Mouse (Mus musculus) lung, embryonic 14.5 days (tissue): ENCODE results near the gene Glt28d2. TPM values are rescaled to one million over a fixed set of nuclear protein-coding genes. Genes with fewer than 3 reads are reported as not detected.

ENCODE experiments used
- ATAC-seq: fragments of 200-750 bp; cut with Nextera tagmentation; 2 replicates; pipeline ENCODE4 v1.8.0; 2017; ENCODE audit warnings: mild to moderate bottlenecking, moderate TSS enrichment, moderate library complexity; ENCODE audit not compliant: insufficient read depth
- DNase-seq: peaks from one replicate; pipeline ENCODE4 v3.0.0-alpha.2; 2015
- H3K27ac ChIP-seq: fragments of 300-500 bp; sonication (generic); 2 replicates; pipeline ENCODE4 v1.5.1; 2014; ENCODE audit warnings: low read depth, mild to moderate bottlenecking, moderate library complexity
- H3K27me3 ChIP-seq: fragments of 300-500 bp; sonication (generic); 2 replicates; pipeline ENCODE4 v1.6.1; 2014; ENCODE audit warnings: low read length, control low read depth; ENCODE audit not compliant: insufficient read depth
- H3K36me3 ChIP-seq: fragments of 300-500 bp; sonication (generic); 2 replicates; pipeline ENCODE4 v1.6.1; 2014; ENCODE audit warnings: control low read depth; ENCODE audit not compliant: insufficient read depth
- H3K4me1 ChIP-seq: fragments of 300-500 bp; sonication (generic); 2 replicates; pipeline ENCODE4 v1.6.1; 2014; ENCODE audit warnings: antibody characterized with exemption, control low read depth; ENCODE audit not compliant: insufficient read depth
- H3K4me2 ChIP-seq: fragments of 300-500 bp; sonication (generic); 2 replicates; pipeline ENCODE4 v1.6.1; 2014; ENCODE audit warnings: mild to moderate bottlenecking
- H3K4me3 ChIP-seq: fragments of 300-500 bp; sonication (generic); 2 replicates; pipeline ENCODE4 v1.5.1; 2014; ENCODE audit warnings: low read depth, low read length
- H3K9ac ChIP-seq: fragments of 300-500 bp; sonication (generic); 2 replicates; pipeline ENCODE4 v1.6.1; 2014
- H3K9me3 ChIP-seq: fragments of 300-500 bp; sonication (generic); 2 replicates; pipeline ENCODE4 v1.6.1; 2016; ENCODE audit warnings: low read depth, low read length, control low read depth
- CTCF ChIP-seq: IDR thresholded peaks from 2 replicates; pipeline ENCODE4 v1.5.1; 2016; ENCODE audit warnings: antibody characterized with exemption, low read depth
- WGBS: fragments of 180-500 bp; shearing (Covaris S2); extraction: QIAGEN DNeasy Blood & Tissue Kit; methylation state at CpG from one replicate; pipeline ENCODE4 v1.1.7; 2014; 5-methylcytosine and 5-hydroxymethylcytosine counted together
- polyA plus RNA-seq: library from polyadenylated mRNA; unstranded; fragments of >200 nt; fragmentation: Nextera tagmentation; extraction: Ambion mirVana; gene quantifications from 2 replicates; pipeline ENCODE4 v1.2.1, GENCODE M21; 2014

Gene Glt28d2
- polyA plus RNA-seq, 1 experiment from 2014 or later = 1.4 TPM

DNA sequence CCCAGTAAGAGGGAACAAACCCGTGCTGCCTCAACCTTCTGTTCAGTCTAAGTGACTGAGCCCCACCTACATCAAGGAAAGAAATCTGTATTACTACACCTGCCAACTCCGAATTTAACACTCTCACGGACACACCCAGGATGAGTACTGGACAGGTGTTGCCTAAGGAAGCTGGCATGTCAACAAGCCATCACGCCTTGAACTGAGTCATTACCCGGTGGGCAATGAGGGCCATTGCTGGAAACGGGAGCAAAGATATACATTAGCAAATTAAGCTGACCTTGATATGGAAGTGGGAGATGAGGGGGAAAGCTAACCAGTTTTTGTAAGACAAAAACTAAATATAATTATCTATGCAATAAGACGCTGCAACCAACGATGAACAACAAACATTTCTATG, 7.2 kb downstream of the Glt28d2 start:
- no peak for TF ChIP-seq CTCF
- Histone ChIP-seq H3K9ac (no peak overlapping the region), H3K4me1 (no peaks in the 10 kb centered on the region), H3K4me2 (no peak overlapping the region), H3K27ac (no peak overlapping the region), H3K4me3 (no peak overlapping the region), H3K36me3 (no peaks in the 10 kb centered on the region), H3K9me3 (no peaks in the 10 kb centered on the region), H3K27me3 (no peaks in the 10 kb centered on the region)
- WGBS = 78% methylated on average over 8 of the region's 8 CpGs
- ATAC-seq (no peak), DNase-seq (no peak)

DNA sequence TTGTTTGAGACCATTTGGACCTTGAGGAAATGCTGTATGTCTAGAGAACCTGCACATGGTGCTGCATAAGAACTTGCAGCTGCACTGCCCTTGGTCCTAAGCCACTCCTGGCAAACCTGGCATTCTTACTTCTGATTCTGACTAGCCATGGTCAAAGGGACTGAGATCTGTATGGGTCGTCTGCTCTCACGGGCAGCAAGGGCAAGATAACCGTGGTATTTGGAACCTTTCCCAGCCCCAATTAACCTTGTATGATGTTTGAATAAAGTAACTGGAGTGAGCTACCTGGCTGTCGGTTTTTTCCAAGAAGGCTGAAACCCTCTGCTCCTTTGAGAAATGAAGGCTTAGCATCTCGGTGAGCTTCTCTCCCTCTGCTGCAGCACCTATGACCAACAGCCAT, 8.4 kb downstream of the Glt28d2 start:
- no peak for ATAC-seq
- H3K4me3 ChIP-seq = no peak overlapping the region
- no peak overlapping the region for H3K9ac ChIP-seq
- no peak overlapping the region for H3K27ac ChIP-seq
- H3K9me3 ChIP-seq = no peaks in the 10 kb centered on the region
- no peak overlapping the region for H3K4me2 ChIP-seq
- no peak for TF ChIP-seq CTCF
- 53% methylated on average over 5 of the region's 5 CpGs for WGBS
- no peaks in the 10 kb centered on the region for H3K4me1 ChIP-seq
- no peaks in the 10 kb centered on the region for H3K27me3 ChIP-seq
- H3K36me3 ChIP-seq = no peaks in the 10 kb centered on the region
- peak; percentile 9 for DNase-seq

- TF ChIP-seq CTCF = no peak
These were observed 23.3 kb downstream of the Glt28d2 start for GRCm38 (mm10) chr3:85863996-85864395.

GRCm38 (mm10) chr3:85862886-85863285, 24.4 kb downstream of the Glt28d2 start:
- ATAC-seq = no peak
- no peaks in the 10 kb centered on the region for H3K27me3 ChIP-seq
- no peak for TF ChIP-seq CTCF
- no peak for DNase-seq
- 75% methylated on average over 2 of the region's 2 CpGs for WGBS
- no peaks in the 10 kb centered on the region for H3K9me3 ChIP-seq
- H3K4me2 ChIP-seq = no peak overlapping the region
- H3K36me3 ChIP-seq = no peaks in the 10 kb centered on the region
- no peaks in the 10 kb centered on the region; the same call in 1 of the 2 replicates for H3K4me1 ChIP-seq
- no peak overlapping the region for H3K9ac ChIP-seq
- H3K27ac ChIP-seq = no peak overlapping the region
- H3K4me3 ChIP-seq = no peak overlapping the region

More at GRCm38 (mm10) chr3:85863996-85864395, 23.3 kb downstream of the Glt28d2 start:
- no peaks in the 10 kb centered on the region for H3K9me3 ChIP-seq
- no peaks in the 10 kb centered on the region for H3K36me3 ChIP-seq
- whole genome bisulfite sequencing = 21% methylated on average over 3 of the region's 3 CpGs
- no peak overlapping the region for H3K27ac ChIP-seq
- DNase-seq (no peak), ATAC-seq (no peak)
- no peak overlapping the region for H3K4me3 ChIP-seq
- H3K4me2 ChIP-seq = no peak overlapping the region
- no peaks in the 10 kb centered on the region for H3K4me1 ChIP-seq
- H3K27me3 ChIP-seq = no peaks in the 10 kb centered on the region
- H3K9ac ChIP-seq = no peak overlapping the region

DNA sequence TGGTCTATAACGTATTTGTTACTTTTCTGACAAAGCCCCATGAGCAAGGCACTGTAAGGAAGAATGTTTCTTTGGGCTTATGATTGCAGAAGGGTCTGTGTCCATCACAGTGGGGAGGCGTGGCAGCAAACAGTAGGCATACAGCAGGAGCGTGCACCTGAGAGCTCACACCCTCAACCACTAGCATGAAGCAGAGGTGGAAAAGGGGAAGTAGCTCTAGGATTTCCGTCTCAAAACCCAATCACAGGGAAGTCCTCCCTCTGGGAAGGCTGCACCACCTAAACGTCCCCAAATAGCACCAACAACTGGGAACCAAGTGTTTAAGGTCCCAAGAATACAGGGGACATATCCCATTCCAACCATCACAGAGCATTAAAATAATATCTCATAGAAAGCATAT, 26.3 kb downstream of the Glt28d2 start:
- Histone ChIP-seq H3K9me3 (no peaks in the 10 kb centered on the region), H3K27ac (no peak overlapping the region), H3K27me3 (no peaks in the 10 kb centered on the region), H3K4me3 (no peak overlapping the region), H3K4me1 (no peaks in the 10 kb centered on the region; the same call in 1 of the 2 replicates), H3K4me2 (no peak overlapping the region), H3K9ac (no peak overlapping the region), H3K36me3 (no peaks in the 10 kb centered on the region)
- DNase-seq (no peak), ATAC-seq (no peak)
- 76% methylated on average over 5 of the region's 5 CpGs for WGBS
- no peak for TF ChIP-seq CTCF

DNA sequence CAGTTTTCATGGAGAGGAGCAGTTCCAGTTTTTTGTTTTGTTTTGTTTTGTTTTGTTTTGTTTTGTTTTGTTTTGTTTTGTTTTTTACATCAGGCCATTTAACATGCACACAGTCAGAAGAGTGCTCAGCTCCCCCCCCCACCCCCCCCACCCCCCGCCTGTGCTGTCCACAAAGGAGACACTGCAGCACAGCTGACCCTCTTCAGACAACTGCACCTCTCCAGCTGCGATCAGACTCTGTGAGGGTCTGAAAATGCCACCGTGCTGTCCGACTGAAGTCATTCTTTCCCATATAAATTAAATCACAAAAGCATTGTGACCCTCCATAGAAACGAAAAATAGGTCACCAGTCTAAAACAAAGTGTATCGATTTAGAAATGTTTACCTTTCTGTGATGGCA, 28.0 kb downstream of the Glt28d2 start:
- no peak for TF ChIP-seq CTCF
- Histone ChIP-seq H3K4me2 (no peak overlapping the region), H3K4me3 (no peak overlapping the region), H3K9me3 (no peaks in the 10 kb centered on the region), H3K4me1 (no peaks in the 10 kb centered on the region; the same call in 1 of the 2 replicates), H3K9ac (no peak overlapping the region), H3K27ac (peak overlapping the region; percentile 75; the same call in 1 of the 2 replicates), H3K27me3 (no peaks in the 10 kb centered on the region), H3K36me3 (no peaks in the 10 kb centered on the region)
- WGBS = 66% methylated on average over 6 of the region's 6 CpGs
- ATAC-seq (no peak), DNase-seq (no peak)

DNA sequence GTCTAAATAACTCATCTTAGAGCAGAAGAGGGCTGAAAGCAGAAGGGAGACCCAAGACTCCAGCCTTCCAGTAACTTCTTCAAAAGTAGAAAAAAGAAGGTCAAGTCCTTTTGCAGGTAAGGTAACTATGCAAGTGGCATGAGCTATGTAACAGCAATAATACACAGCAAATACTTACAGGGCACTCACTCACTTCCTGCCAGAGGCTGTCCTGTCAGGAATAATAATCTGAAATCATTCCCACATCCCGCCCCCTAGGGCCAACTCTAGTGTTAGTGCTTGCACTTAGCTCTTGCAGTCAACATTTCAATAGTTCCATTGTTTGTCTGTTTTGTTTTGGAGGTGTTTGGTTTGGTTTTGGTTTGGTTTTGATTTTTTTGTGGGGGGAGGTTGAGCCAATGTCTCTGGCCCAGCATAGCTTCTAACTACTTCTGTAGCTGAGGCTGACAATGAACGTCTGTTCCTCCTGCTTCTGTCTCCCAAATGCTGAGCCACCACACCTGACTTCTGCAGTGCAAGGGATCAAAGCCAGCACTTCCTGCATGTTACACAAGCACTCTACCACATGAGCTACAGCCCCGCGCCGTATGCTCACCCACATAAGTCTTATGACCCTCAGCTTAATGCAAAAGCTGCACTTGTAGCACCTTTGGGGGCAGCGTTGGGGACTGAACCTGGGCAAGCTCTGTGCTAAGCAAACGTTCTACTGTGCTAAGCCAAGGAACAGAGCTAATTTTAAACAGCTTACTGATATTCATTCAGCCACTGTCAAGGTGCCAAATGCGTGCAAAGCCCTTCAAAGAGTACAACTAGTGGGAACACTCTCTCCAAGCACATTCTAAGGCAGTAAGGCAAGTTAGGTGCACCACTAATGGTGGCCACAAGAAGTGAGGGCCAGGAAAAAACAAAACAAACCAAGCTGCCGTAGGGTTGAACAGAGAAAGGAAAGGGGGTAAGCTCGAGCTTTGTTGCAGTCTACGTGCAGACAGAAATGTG, 28.9 kb downstream of the Glt28d2 start:
- WGBS = 49% methylated on average over 11 of the region's 11 CpGs
- Histone ChIP-seq H3K27ac (peak overlapping the region; percentile 75; the same call in 1 of the 2 replicates), H3K27me3 (no peaks in the 10 kb centered on the region), H3K4me1 (no peaks in the 10 kb centered on the region; the same call in 1 of the 2 replicates), H3K4me3 (no peak overlapping the region), H3K9ac (no peak overlapping the region), H3K9me3 (no peaks in the 10 kb centered on the region), H3K4me2 (no peak overlapping the region), H3K36me3 (no peaks in the 10 kb centered on the region)
- ATAC-seq (no peak), DNase-seq (peak; percentile 16)
- TF ChIP-seq CTCF = no peak
